Mouse (Mus musculus) layer of hippocampus, adult 2 months (tissue): Measurements from ENCODE around the gene Wnt1. TPM values are rescaled to one million over a fixed set of nuclear protein-coding genes. Genes with fewer than 3 reads are reported as not detected.

Source experiments
- DNase-seq, 2 experiments: peaks; one replicate each; pipeline ENCODE4 v3.0.0; 2022; ENCODE audit warnings: low spot score in 2 of 2
- H3K27ac ChIP-seq: fragments of 200-600 bp; 2 replicates; pipeline ENCODE4 v1.8.1; 2022
- H3K4me3 ChIP-seq: fragments of 200-600 bp; 2 replicates; pipeline ENCODE4 v1.8.1; 2022; ENCODE audit warnings: mild to moderate bottlenecking
- CTCF ChIP-seq: fragments of 200-600 bp; conservative IDR thresholded peaks from 2 replicates; pipeline ENCODE4 v1.8.1; 2022; ENCODE audit warnings: antibody characterized with exemption, mild to moderate bottlenecking, moderate library complexity
- total RNA-seq, 2 experiments: library from RNA; stranded (reverse); gene quantifications; 2 replicates each; pipeline ENCODE4 v1.2.3; 2021

The Wnt1 gene
- total RNA-seq, 2 experiments from 2014 or later = not detected

DNA sequence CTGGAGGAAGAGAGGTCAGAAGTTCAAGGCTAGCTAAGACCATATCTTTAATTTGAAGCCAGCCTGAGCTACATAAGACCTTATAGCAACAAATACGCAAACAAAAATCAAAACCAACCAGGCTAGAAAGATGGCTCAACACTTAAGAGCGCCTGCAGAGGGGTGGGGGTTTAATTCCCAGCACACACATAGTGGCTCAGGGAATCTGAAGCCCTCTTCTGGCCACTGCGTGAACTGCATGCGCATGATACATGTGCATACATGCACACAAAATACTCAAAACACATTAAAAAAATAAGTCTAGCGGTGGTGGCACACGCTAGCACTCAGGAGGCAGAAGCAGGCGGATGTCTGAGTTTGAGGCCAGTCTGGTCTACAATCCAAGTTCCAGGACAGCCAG lies 3.9 kb upstream of the Wnt1 start:
- peak; percentile 76 for TF ChIP-seq CTCF
- no peak overlapping the region for H3K27ac ChIP-seq
- no peak overlapping the region for H3K4me3 ChIP-seq
- no peak for DNase-seq

DNA sequence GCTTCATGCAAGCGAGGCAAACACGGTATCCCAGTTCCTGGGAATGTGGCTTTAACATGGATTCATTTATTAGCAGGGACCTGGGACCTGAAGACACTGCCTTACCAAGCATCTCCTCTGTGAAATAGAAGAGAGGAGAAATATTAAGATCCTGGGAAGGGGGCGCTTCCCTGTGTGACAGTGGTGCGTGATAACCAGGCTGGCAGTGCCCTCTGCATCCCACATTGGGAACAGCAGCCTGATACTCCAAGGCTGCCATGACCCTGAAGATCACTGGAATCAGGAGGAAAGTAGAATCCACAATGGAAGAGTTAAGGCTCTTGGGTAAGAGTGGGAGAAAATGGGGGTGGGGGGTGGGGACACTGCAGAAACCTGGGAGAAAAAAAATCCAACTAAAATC lies 1.7 kb upstream of the Wnt1 start:
- TF ChIP-seq CTCF = peak; percentile 78
- H3K27ac ChIP-seq = no peak overlapping the region
- DNase-seq = no peak
- H3K4me3 ChIP-seq = no peak overlapping the region

DNA sequence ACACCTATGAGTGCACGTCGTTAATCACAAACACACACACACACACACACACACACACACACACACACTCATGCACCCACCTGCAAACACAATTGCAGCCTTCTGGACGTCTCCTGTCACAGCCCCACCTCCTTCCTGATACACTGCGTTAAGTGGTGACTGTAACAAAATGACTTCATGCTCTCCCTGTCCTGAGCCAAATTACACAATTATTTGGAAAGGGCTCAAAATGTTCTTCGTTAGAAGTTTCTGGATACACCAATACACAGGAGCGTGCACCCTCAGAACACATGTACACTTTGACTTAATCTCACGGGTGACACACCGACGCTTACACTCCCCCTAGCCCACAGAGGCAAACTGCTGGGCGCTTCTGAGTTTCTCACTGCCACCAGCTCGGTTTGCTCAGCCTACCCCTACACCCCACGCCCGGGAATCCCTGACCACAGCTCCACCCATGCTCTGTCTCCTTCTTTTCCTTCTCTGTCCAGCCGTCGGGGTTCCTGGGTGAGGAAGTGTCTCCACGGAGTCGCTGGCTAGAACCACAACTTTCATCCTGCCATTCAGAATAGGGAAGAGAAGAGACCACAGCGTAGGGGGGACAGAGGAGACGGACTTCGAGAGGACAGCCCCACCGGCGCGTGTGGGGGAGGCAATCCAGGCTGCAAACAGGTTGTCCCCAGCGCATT lies 541 bp upstream of the Wnt1 start:
- no peak overlapping the region for H3K27ac ChIP-seq
- H3K4me3 ChIP-seq = no peak overlapping the region
- no peak for TF ChIP-seq CTCF
- DNase-seq = no peak

DNA sequence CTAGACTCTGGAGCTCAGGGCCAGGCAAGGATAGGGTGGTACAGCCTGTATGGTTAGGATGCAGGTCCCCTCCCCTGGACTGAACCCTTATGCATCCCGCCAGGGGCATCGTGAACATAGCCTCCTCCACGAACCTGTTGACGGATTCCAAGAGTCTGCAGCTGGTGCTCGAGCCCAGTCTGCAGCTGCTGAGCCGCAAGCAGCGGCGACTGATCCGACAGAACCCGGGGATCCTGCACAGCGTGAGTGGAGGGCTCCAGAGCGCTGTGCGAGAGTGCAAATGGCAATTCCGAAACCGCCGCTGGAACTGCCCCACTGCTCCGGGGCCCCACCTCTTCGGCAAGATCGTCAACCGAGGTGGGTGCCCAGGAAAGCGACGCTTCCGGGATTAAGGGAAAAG lies 1.1 kb downstream of the Wnt1 start:
- H3K4me3 ChIP-seq = no peak overlapping the region
- no peak overlapping the region for H3K27ac ChIP-seq
- no peak for DNase-seq
- TF ChIP-seq CTCF = no peak

DNA sequence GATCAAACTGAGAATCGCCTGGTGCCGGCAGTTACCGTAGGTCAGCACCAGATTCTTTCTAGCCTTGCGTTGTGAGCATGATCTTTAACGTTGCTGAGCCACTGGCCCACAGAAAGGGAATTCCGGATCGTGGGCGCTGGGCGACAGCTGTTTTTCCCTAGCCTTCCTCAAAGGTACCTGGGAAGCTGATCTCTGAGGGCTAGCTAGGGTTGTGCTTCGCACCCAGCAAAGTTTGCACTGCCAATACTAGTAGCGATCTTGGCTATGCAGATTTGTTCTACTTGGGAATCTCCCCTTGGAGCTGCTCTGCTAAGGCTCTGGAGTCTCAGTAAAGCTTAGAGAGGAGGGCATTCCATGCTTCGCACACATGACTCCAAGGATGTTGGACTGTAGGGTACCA lies 1.6 kb downstream of the Wnt1 start:
- no peak overlapping the region for H3K27ac ChIP-seq
- TF ChIP-seq CTCF = no peak
- H3K4me3 ChIP-seq = no peak overlapping the region
- no peak for DNase-seq

DNA sequence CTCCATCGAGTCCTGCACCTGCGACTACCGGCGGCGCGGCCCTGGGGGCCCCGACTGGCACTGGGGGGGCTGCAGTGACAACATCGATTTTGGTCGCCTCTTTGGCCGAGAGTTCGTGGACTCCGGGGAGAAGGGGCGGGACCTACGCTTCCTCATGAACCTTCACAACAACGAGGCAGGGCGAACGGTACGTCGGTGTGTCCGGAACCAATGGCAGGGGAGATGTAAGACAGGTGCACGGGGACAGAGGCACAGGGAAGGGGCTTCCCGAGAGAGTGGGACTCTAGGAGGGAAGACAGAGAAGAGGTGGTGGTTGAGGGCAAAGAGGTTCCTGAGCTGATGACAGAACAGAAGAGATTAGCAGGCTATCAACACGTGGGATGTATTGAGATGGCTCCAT lies 2.1 kb downstream of the Wnt1 start:
- no peak overlapping the region for H3K27ac ChIP-seq
- H3K4me3 ChIP-seq = no peak overlapping the region
- no peak for TF ChIP-seq CTCF
- DNase-seq = no peak

DNA sequence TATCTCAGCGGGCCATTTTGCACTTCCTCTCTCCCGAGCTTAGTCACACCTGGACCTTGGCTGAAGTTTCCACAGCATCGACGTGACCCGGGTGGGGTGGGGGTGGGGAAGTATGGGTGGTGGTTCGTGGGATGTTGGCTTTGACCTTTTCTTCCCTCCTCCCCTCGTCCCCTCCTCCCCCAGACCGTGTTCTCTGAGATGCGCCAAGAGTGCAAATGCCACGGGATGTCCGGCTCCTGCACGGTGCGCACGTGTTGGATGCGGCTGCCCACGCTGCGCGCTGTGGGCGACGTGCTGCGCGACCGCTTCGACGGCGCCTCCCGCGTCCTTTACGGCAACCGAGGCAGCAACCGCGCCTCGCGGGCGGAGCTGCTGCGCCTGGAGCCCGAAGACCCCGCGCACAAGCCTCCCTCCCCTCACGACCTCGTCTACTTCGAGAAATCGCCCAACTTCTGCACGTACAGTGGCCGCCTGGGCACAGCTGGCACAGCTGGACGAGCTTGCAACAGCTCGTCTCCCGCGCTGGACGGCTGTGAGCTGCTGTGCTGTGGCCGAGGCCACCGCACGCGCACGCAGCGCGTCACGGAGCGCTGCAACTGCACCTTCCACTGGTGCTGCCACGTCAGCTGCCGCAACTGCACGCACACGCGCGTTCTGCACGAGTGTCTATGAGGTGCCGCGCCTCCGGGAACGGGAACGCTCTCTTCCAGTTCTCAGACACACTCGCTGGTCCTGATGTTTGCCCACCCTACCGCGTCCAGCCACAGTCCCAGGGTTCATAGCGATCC lies 2.8 kb downstream of the Wnt1 start:
- DNase-seq = no peak
- no peak for TF ChIP-seq CTCF
- peak overlapping the region; percentile 44 for H3K4me3 ChIP-seq

DNA sequence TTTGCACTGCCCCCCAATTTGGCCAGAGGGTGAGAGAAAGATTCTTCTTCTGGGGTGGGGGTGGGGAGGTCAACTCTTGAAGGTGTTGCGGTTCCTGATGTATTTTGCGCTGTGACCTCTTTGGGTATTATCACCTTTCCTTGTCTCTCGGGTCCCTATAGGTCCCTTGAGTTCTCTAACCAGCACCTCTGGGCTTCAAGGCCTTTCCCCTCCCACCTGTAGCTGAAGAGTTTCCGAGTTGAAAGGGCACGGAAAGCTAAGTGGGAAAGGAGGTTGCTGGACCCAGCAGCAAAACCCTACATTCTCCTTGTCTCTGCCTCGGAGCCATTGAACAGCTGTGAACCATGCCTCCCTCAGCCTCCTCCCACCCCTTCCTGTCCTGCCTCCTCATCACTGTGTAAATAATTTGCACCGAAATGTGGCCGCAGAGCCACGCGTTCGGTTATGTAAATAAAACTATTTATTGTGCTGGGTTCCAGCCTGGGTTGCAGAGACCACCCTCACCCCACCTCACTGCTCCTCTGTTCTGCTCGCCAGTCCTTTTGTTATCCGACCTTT lies 3.6 kb downstream of the Wnt1 start:
- H3K27ac ChIP-seq = no peak overlapping the region
- H3K4me3 ChIP-seq = no peak overlapping the region
- no peak for DNase-seq
- no peak for TF ChIP-seq CTCF

More for the DNA sequence above, 2.8 kb downstream of the Wnt1 start:
- no peak overlapping the region for H3K27ac ChIP-seq

DNA sequence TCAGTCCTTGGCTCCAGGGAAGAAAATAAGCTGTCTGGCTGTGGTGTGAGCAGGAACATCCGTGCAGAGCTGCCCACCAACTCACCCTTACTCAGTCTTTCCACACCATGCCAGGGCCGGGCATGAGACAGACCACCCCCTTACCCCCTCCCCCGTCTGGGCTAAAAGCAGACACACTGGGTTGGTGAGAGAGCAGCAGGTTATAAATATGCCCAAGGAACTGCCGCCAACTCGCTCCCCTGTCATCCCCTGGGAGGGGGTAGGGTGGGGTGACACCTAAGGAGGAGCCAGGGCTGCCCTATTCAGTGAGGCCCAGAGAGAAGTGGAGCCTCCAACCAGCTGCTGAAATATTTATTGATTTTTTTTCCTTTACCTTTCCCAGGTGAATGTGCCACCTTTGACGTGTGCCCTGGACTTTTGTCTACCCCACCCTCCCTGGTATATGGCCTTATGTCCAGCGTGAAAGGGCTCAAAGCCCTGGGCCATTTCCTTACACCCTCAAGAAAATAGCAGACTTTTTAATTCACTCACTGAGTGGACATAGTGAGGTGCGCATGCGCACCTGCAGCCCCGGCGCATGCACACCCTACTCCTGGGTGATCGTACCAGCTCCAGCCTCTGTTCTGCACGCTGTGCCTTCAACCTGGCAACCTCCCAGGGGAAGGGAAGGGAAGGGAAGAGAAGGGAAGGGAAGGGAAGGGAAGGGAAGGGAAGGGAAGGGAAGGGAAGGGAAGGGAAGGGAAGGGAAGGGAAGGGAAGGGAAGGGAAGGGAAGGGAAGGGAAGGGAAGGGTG lies 7.3 kb downstream of the Wnt1 start:
- Histone ChIP-seq H3K4me3 (no peak overlapping the region), H3K27ac (no peak overlapping the region)
- no peak for DNase-seq
- TF ChIP-seq CTCF = no peak

DNA sequence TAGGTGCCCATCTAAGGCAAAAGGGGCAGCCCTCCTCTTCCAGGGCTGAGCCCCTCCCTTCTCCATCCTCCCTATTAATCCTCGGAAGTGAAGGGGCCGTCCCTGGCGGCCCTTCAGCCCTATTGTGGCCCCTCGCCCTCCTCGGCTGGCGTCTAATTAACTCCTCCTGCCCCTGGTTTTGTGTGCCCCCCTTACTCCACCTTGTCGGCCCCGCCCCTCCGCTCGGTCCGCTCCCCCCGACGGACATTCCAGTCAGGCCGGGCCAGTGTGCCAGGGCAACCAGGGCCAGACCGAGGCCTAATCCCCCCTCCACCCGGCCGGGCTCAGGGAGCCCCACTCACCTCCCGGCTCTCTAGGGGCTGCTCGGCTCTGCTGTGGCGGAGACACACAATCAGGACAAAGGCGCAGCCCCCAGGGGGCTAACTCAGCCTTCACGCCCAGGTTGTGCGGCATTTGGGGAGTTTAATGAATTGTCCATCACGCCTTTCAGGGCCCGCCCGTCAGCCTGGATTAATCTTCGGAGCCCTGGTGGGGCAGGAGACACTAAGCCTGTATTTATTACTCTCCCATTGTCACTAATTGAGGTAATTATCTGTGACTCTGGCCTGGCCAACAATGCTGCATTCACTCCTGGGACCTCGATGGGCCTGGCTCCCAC lies 8.3 kb downstream of the Wnt1 start:
- TF ChIP-seq CTCF = no peak
- H3K27ac ChIP-seq = no peak overlapping the region
- no peak overlapping the region for H3K4me3 ChIP-seq
- DNase-seq = no peak

DNA sequence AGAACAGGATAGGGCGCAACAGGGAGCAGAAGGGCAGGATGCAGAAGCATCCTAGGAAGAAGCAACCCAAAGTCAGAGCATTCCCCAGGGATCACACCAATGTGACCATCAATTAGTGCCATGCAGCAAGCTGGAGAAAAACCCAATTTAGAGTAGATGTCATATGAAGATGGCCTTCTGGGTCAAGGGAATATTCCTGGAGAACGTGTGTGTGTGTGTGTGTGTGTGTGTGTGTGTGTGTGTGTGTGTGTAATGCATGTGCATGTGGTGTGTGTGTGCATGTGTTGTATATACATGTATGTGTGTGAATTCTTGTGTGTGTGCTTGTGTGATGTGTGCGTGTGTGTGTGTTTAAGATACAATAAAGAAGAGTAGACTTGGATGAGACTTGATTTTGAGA lies 9.2 kb downstream of the Wnt1 start:
- DNase-seq = no peak
- no peak for TF ChIP-seq CTCF
- H3K27ac ChIP-seq = no peak overlapping the region
- no peak overlapping the region for H3K4me3 ChIP-seq

DNA sequence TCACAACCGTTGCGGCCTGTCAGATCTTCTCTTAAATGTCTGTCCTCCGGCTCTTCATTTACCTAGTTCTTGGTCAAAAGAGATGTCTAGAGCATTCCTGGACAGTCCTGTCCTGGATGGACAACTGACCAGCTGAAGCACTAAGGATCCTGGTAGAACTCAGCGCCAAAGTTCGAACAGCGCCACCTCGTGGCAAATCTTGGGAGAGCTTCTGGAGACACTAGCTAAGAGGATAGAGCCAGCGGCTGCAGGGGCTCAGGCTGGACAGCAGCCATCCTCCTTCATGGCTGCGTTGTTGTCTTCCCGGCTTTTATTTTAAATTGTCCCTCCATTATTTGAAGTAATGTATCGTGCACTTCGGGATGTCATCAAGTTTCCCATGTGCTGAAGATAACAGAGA lies 9.7 kb downstream of the Wnt1 start:
- peak in 1 of 2 experiments; percentile 79 for DNase-seq
- H3K4me3 ChIP-seq = no peak overlapping the region
- TF ChIP-seq CTCF = peak; percentile 96
- no peak overlapping the region for H3K27ac ChIP-seq
